Mouse (Mus musculus): ENCODE measurements around the gene Kcnip4. TPM values are rescaled to one million over a fixed set of nuclear protein-coding genes. Genes with fewer than 3 reads are reported as not detected.

The Kcnip4 gene
- polyA plus RNA-seq, 1 experiment from 2014 or later: 21.3 TPM

DNA sequence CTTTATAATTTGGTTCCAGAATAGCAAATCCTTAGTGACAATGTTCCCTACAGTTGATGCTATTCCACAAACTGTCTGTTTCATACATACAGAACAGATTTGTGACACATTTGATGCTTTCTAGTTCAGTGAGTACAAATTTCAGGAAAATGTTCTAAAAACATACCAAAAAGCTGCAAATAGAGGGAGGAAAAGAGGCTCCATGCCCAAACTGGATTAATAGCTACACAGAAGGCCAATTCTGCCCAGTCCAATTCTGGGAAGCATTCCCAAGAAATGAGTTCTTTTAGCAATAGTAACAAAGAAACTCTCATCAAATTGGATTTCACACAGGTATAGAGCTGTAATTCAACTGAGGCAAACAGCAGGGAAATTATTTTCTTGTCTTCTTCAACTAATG lies 806.5 kb downstream of the Kcnip4 start:
- Histone ChIP-seq H3K27ac (no peak overlapping the region), H3K4me1 (replicated peaks; ENCODE audit: control insufficient read depth, insufficient read depth, low read length) (no peaks in the 10 kb centered on the region), H3K36me3 (replicated peaks; ENCODE audit: control insufficient read depth, insufficient read depth) (no peaks in the 10 kb centered on the region), H3K4me2 (replicated peaks) (no peak overlapping the region), H3K27me3 (ENCODE audit: control insufficient read depth, insufficient read depth, low read length) (no peaks in the 10 kb centered on the region), H3K4me3 (replicated peaks; ENCODE audit: low read length) (no peak overlapping the region), H3K9ac (no peak overlapping the region), H3K9me3 (ENCODE audit: control insufficient read depth, low read length) (no peaks in the 10 kb centered on the region)
- no peak for DNase-seq (ENCODE audit: low spot score)
- no peak for ATAC-seq (ENCODE audit: low FRiP score)

DNA sequence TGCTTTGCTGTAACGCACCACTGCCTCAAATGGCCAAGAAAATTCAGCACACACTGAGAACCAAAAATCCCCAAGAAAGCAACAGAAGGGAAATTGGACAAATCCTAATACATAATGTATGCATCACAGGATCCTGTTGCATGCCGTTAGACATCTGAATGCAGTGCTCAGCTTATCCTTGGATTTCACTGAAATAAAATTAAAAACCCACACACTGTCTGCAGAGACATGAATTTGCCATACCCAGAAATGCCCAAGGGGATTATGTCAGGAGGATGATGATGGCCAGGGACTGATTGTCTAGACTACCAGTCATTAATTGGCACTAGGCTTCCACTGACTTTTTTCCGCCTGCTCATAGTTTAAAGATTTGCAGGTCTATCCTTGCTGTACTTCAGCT lies 818.7 kb downstream of the Kcnip4 start:
- no peaks in the 10 kb centered on the region for H3K4me1 ChIP-seq (replicated peaks; ENCODE audit: control insufficient read depth, insufficient read depth, low read length)
- H3K27ac ChIP-seq: no peak overlapping the region
- H3K4me3 ChIP-seq (replicated peaks; ENCODE audit: low read length): no peak overlapping the region
- DNase-seq (ENCODE audit: low spot score) (no peak), ATAC-seq (ENCODE audit: low FRiP score) (0 out of 2 replicates have a peak, but pooled peaks have one; percentile 40)
- H3K9ac ChIP-seq: no peak overlapping the region
- no peak overlapping the region for H3K4me2 ChIP-seq (replicated peaks)
- no peaks in the 10 kb centered on the region for H3K36me3 ChIP-seq (replicated peaks; ENCODE audit: control insufficient read depth, insufficient read depth)
- 80% methylated on average over 3 of the region's 3 CpGs for WGBS
- H3K9me3 ChIP-seq (ENCODE audit: control insufficient read depth, low read length): no peaks in the 10 kb centered on the region
- H3K27me3 ChIP-seq (ENCODE audit: control insufficient read depth, insufficient read depth, low read length): no peaks in the 10 kb centered on the region

DNA sequence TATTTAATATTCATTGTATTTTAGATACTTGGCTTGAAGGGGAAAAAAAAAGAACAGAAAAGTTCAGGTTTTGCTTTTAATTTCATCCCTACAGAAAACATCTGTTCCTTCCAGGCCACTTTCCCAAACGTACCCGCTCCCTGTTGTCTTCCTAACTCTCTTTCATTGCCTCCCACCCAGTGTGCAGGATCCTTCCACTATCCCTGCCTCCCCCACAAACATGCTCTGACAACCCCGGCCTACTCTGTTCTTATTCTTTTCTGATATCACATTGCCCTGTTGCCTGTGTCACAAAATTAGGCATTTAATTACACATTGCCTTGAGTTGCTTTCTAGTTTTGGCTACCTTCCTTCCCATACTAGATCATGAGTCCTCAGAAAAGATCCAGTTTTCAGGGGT lies 837.6 kb downstream of the Kcnip4 start:
- ATAC-seq (ENCODE audit: low FRiP score) (no peak), DNase-seq (ENCODE audit: low spot score) (no peak)
- H3K9me3 ChIP-seq (ENCODE audit: control insufficient read depth, low read length): no peaks in the 10 kb centered on the region
- no peaks in the 10 kb centered on the region for H3K36me3 ChIP-seq (replicated peaks; ENCODE audit: control insufficient read depth, insufficient read depth)
- H3K4me2 ChIP-seq (replicated peaks): no peak overlapping the region
- no peak overlapping the region for H3K9ac ChIP-seq
- no peaks in the 10 kb centered on the region for H3K4me1 ChIP-seq (replicated peaks; ENCODE audit: control insufficient read depth, insufficient read depth, low read length)
- no peak overlapping the region for H3K4me3 ChIP-seq (replicated peaks; ENCODE audit: low read length)
- H3K27me3 ChIP-seq (ENCODE audit: control insufficient read depth, insufficient read depth, low read length): no peaks in the 10 kb centered on the region
- no peak overlapping the region for H3K27ac ChIP-seq
- 86% methylated on average over 3 of the region's 3 CpGs for WGBS

DNA sequence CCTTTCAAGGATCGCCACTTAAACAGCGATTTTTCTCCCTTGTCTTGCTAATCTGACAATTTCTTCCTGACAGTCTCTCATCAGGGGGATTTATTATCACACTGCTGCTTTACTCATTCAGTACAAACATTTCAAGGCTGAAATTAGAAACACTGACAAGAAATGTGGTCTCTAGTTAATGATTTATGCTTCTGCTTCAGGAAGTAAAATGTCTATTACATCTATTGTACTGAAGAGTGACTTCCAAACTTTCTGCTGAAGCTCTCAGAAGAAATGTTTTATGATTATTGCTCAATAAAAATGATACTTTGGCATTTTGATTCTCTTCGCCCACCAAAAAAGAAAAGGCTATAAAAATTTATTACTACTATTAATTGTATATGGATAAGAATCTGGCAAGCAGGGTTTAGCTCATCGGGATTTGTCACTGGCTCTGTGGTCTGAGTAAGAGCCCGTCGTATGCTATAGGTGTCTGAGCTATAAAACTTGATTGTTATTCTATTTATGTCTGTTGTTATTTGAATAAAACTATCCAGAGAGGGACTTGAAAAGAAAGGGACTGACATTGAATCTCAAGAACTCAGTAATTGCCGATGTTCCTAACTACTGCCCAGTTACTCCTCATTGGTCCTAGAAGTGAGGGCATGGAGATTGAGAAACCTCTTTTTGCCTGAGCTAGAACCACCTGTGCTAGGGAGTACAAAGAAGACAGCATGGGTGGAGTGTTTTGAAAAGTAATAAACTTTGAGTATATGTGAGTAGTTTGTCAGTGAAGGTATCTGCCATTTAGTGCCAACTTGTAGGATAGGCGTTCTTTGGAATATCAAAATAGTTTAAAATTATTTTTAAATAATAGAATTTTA lies 844.7 kb downstream of the Kcnip4 start:
- ATAC-seq (ENCODE audit: low FRiP score): no peak

DNA sequence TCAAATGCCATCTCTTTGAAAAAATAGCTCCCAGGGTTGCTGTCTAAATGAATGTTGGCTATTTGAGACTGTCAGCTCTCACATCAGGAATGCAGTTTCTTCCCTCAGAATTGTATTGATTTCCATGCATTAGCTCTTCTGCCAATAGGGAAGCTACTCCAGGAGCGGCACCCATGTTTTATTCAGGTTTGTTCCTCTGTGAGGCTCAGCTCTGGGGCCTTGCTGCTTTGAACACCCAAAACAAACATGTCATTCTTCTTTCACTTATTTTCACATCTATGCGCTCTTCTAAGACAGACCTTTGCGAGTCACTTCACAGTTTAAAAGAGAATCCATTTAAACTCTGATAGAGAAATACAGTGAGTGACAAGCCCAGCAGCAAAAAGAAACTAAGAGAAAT lies 862.2 kb downstream of the Kcnip4 start:
- H3K4me1 ChIP-seq (replicated peaks; ENCODE audit: control insufficient read depth, insufficient read depth, low read length): no peaks in the 10 kb centered on the region
- H3K27ac ChIP-seq: no peak overlapping the region
- WGBS: 49% methylated on average over 3 of the region's 3 CpGs
- H3K4me2 ChIP-seq (replicated peaks): no peak overlapping the region
- DNase-seq (ENCODE audit: low spot score) (no peak), ATAC-seq (ENCODE audit: low FRiP score) (no peak)
- H3K9me3 ChIP-seq (ENCODE audit: control insufficient read depth, low read length): no peaks in the 10 kb centered on the region
- no peaks in the 10 kb centered on the region for H3K27me3 ChIP-seq (ENCODE audit: control insufficient read depth, insufficient read depth, low read length)
- no peak overlapping the region for H3K4me3 ChIP-seq (replicated peaks; ENCODE audit: low read length)
- H3K36me3 ChIP-seq (replicated peaks; ENCODE audit: control insufficient read depth, insufficient read depth): no peaks in the 10 kb centered on the region
- no peak overlapping the region for H3K9ac ChIP-seq

More for the DNA sequence above, 844.7 kb downstream of the Kcnip4 start:
- 87% methylated on average over 8 of the region's 8 CpGs for WGBS
- DNase-seq (ENCODE audit: low spot score): no peak
- Histone ChIP-seq H3K4me3 (replicated peaks; ENCODE audit: low read length) (no peak overlapping the region), H3K27ac (no peak overlapping the region), H3K27me3 (ENCODE audit: control insufficient read depth, insufficient read depth, low read length) (no peaks in the 10 kb centered on the region), H3K4me1 (replicated peaks; ENCODE audit: control insufficient read depth, insufficient read depth, low read length) (no peaks in the 10 kb centered on the region), H3K9ac (no peak overlapping the region), H3K4me2 (replicated peaks) (no peak overlapping the region), H3K9me3 (ENCODE audit: control insufficient read depth, low read length) (no peaks in the 10 kb centered on the region), H3K36me3 (replicated peaks; ENCODE audit: control insufficient read depth, insufficient read depth) (no peaks in the 10 kb centered on the region)

DNA sequence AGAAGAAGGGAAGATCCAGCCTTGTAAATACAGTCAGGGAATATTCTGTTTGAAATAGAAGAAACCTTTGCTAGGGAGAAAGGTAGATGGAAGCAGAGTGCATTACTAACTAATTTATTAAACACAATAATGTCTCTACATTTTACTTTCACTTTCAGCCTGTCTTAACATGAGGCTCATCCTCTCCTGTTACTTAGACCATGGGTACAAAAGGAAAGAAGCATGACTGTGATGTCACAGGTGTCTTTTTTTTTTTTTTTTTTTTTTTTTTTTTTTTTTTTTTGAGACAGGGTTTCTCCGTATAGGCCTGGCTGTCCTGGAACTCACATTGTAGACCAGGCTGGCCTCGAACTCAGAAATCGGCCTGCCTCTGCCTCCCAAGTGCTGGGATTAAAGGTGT lies 864.7 kb downstream of the Kcnip4 start:
- ATAC-seq (ENCODE audit: low FRiP score) (no peak), DNase-seq (ENCODE audit: low spot score) (no peak)
- H3K4me3 ChIP-seq (replicated peaks; ENCODE audit: low read length): no peak overlapping the region
- no peaks in the 10 kb centered on the region for H3K36me3 ChIP-seq (replicated peaks; ENCODE audit: control insufficient read depth, insufficient read depth)
- no peak overlapping the region for H3K27ac ChIP-seq
- H3K4me1 ChIP-seq (replicated peaks; ENCODE audit: control insufficient read depth, insufficient read depth, low read length): no peaks in the 10 kb centered on the region
- H3K9ac ChIP-seq: no peak overlapping the region
- no peaks in the 10 kb centered on the region for H3K27me3 ChIP-seq (ENCODE audit: control insufficient read depth, insufficient read depth, low read length)
- 94% methylated on average over 3 of the region's 3 CpGs for WGBS
- no peak overlapping the region for H3K4me2 ChIP-seq (replicated peaks)
- H3K9me3 ChIP-seq (ENCODE audit: control insufficient read depth, low read length): no peaks in the 10 kb centered on the region

DNA sequence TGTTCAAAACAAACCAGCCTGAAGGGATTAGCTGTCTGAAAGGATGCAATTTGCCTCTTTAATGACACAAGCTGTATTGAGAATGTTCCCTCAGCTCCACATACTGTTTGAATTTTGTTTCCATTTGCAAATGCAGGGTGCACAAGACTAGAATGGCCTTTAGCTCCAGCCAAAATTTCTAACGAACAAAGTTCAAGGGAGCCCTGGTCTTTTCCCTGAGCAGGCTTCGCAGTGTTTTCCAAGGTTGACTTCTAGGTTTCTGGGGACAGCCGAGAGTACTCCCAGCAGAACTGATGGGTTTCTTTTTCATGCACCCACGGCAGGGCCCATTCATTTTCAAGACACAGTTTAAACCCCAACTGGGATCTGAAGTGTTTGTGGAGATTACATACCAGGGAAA lies 874.2 kb downstream of the Kcnip4 start:
- Histone ChIP-seq H3K27ac (no peak overlapping the region), H3K27me3 (ENCODE audit: control insufficient read depth, insufficient read depth, low read length) (no peaks in the 10 kb centered on the region), H3K4me3 (replicated peaks; ENCODE audit: low read length) (no peak overlapping the region), H3K36me3 (replicated peaks; ENCODE audit: control insufficient read depth, insufficient read depth) (no peaks in the 10 kb centered on the region), H3K9me3 (ENCODE audit: control insufficient read depth, low read length) (no peaks in the 10 kb centered on the region), H3K4me1 (replicated peaks; ENCODE audit: control insufficient read depth, insufficient read depth, low read length) (no peaks in the 10 kb centered on the region), H3K9ac (no peak overlapping the region), H3K4me2 (replicated peaks) (no peak overlapping the region)
- WGBS: 62% methylated on average over 4 of the region's 4 CpGs
- ATAC-seq (ENCODE audit: low FRiP score) (no peak), DNase-seq (ENCODE audit: low spot score) (no peak)

DNA sequence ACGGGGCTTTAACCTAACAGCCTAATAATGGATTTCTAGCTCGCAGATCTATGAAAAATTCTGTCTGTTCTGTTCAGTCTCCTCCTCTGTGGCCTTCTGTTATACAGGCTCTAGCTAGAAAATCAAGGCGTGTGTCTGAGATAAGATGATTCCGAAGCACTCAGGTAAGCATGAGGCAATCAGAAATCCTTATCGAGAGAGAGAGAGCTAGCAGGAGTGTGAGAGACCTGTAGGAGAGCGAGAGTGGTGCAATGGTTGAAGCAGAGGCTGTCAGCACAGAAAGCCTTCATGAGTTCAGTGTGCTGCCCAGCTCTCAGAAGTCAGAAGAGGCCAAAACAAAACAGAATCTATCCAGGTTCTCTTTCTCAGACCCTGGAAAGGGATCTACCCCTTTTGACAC lies 888.0 kb downstream of the Kcnip4 start:
- Histone ChIP-seq H3K4me1 (replicated peaks; ENCODE audit: control insufficient read depth, insufficient read depth, low read length) (no peaks in the 10 kb centered on the region), H3K27me3 (ENCODE audit: control insufficient read depth, insufficient read depth, low read length) (no peaks in the 10 kb centered on the region), H3K9me3 (ENCODE audit: control insufficient read depth, low read length) (no peaks in the 10 kb centered on the region), H3K4me3 (replicated peaks; ENCODE audit: low read length) (no peak overlapping the region), H3K27ac (no peak overlapping the region), H3K9ac (no peak overlapping the region), H3K4me2 (replicated peaks) (no peak overlapping the region), H3K36me3 (replicated peaks; ENCODE audit: control insufficient read depth, insufficient read depth) (no peaks in the 10 kb centered on the region)
- DNase-seq (ENCODE audit: low spot score) (no peak), ATAC-seq (ENCODE audit: low FRiP score) (no peak)
- 83% methylated on average over 6 of the region's 6 CpGs for WGBS

DNA sequence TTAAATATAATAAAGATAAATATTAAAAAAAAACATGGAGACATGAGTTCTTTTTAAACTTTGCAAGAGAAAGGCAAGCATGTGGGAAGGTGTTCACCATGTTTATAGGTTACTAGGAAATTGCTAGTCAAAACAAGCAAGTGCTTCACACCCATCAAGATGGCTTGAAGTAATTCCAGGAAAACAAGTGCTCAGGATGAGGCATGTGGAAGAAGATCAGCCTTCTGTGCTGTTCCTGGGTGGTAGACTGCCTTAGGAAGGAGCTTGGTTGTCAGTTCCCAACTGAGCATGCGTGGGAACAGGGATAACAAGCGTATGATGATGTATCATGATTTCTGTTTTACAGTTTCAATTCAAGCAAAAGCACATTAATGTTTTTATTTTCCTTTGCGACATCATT lies 891.1 kb downstream of the Kcnip4 start:
- Histone ChIP-seq H3K27ac (no peak overlapping the region), H3K9ac (no peak overlapping the region), H3K9me3 (ENCODE audit: control insufficient read depth, low read length) (no peaks in the 10 kb centered on the region), H3K4me1 (replicated peaks; ENCODE audit: control insufficient read depth, insufficient read depth, low read length) (no peaks in the 10 kb centered on the region), H3K36me3 (replicated peaks; ENCODE audit: control insufficient read depth, insufficient read depth) (no peaks in the 10 kb centered on the region), H3K27me3 (ENCODE audit: control insufficient read depth, insufficient read depth, low read length) (no peaks in the 10 kb centered on the region), H3K4me2 (replicated peaks) (no peak overlapping the region), H3K4me3 (replicated peaks; ENCODE audit: low read length) (no peak overlapping the region)
- ATAC-seq (ENCODE audit: low FRiP score) (no peak), DNase-seq (ENCODE audit: low spot score) (no peak)
- 93% methylated on average over 3 of the region's 3 CpGs for WGBS

DNA sequence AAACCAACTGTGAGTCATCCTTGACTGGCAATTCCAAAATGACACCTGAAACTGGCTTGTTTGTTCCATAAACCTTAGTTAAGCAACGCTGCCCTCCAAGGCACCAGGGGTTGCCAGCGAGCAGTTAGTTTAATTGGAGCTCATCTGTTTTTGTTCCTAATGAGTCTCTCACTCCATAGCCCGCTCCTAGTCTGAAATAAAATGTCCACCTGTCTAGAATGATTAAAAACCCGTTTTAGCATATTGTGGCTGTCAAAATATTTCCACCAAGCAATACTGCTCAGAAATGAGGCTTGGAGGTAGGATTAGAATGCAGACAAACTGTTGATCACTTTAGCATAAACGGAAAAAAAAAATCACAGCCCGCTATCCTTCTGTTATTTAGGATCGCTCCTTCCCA lies 901.3 kb downstream of the Kcnip4 start:
- H3K9ac ChIP-seq: no peak overlapping the region
- no peaks in the 10 kb centered on the region for H3K9me3 ChIP-seq (ENCODE audit: control insufficient read depth, low read length)
- H3K27me3 ChIP-seq (ENCODE audit: control insufficient read depth, insufficient read depth, low read length): no peaks in the 10 kb centered on the region
- no peaks in the 10 kb centered on the region for H3K4me1 ChIP-seq (replicated peaks; ENCODE audit: control insufficient read depth, insufficient read depth, low read length)
- H3K36me3 ChIP-seq (replicated peaks; ENCODE audit: control insufficient read depth, insufficient read depth): no peaks in the 10 kb centered on the region
- WGBS: 80% methylated on average over 7 of the region's 7 CpGs
- no peak overlapping the region for H3K4me3 ChIP-seq (replicated peaks; ENCODE audit: low read length)
- DNase-seq (ENCODE audit: low spot score): no peak
- no peak overlapping the region for H3K4me2 ChIP-seq (replicated peaks)
- no peak overlapping the region for H3K27ac ChIP-seq
- ATAC-seq (ENCODE audit: low FRiP score): no peak

Data from hindbrain, embryonic 14.5 days (tissue).